Comparison of ENCODE assay signal across 9 mouse cellular contexts in genomic region chr11:106134580-106135528, GRCm38 (mm10). TPM values are rescaled to one million over a fixed set of nuclear protein-coding genes. Genes with fewer than 3 reads are reported as not detected.
DNase-seq lines count a peak whose midpoint lies in the region; ATAC-seq and TF ChIP-seq lines count a peak whose summit lies in the region.
"Had no signal": no experiment of that assay in that cellular context is flagged by ENCODE, and none has a peak within 500 bp of the region (broad histone marks: within the 10 kb centered on the region; RNA-seq: fewer than 3 reads in every experiment).

No protein-coding gene starts in this region.

- peak; percentile 66 for TF ChIP-seq EP300 in liver, postnatal 0 days (IDR thresholded peaks at IDR 0.05; ENCODE audit: low read depth)

- peak; percentile 96 for ATAC-seq in granulocyte monocyte progenitor cell, adult 5-6 weeks (replicated peaks; ENCODE audit: poor library complexity, severe bottlenecking)
- ATAC-seq in intestine, embryonic 15.5 days: peak; percentile 58; the same call in 1 of the 2 replicates
- ATAC-seq in liver, postnatal 0 days: peak; percentile 88
- no peak for ATAC-seq in neural tube, embryonic 14.5 days (ENCODE audit: low read depth)

- 0 out of 2 replicates have a peak, but pooled peaks cover 4% of the 10 kb centered on the region for H3K36me3 ChIP-seq in intestine, embryonic 15.5 days
- peaks cover 14% of the 10 kb centered on the region for H3K36me3 ChIP-seq in liver, postnatal 0 days (replicated peaks; ENCODE audit: insufficient read depth, low read length)
- peaks cover 7% of the 10 kb centered on the region; the same call in 1 of the 2 replicates for H3K36me3 ChIP-seq in neural tube, embryonic 14.5 days (ENCODE audit: control insufficient read depth, insufficient read depth, low read length)

- no peaks in the 10 kb centered on the region for H3K27me3 ChIP-seq in intestine, embryonic 15.5 days (replicated peaks)
- no peaks in the 10 kb centered on the region for H3K27me3 ChIP-seq in liver, postnatal 0 days (ENCODE audit: insufficient read depth, low read length)
- H3K27me3 ChIP-seq in neural tube, embryonic 14.5 days (ENCODE audit: control insufficient read depth, insufficient read depth, low read length): no peaks in the 10 kb centered on the region

- TF ChIP-seq CTCF in liver, postnatal 0 days (IDR thresholded peaks at IDR 0.05; ENCODE audit: low read depth): peak; percentile 37; the same call in 1 of the 2 replicates

- no peaks in the 10 kb centered on the region for H3K9me3 ChIP-seq in intestine, embryonic 15.5 days
- H3K9me3 ChIP-seq in liver, postnatal 0 days (ENCODE audit: low read length): no peaks in the 10 kb centered on the region
- H3K9me3 ChIP-seq in neural tube, embryonic 14.5 days (ENCODE audit: control insufficient read depth, low read length): no peaks in the 10 kb centered on the region

- peak; percentile 94 for DNase-seq in 3T3-L1 (ENCODE audit: low read depth, low spot score)
- DNase-seq in ES-CJ7 (ENCODE audit: low read depth, low spot score): peak; percentile 36
- DNase-seq in cerebellum, adult 9-11 months: peak; percentile 68
- peak; percentile 83 for DNase-seq in liver, postnatal 0 days
- DNase-seq in thymus, postnatal 4 days: no peak

- H3K9ac ChIP-seq in intestine, embryonic 15.5 days: no peak overlapping the region
- H3K9ac ChIP-seq in liver, postnatal 0 days (replicated peaks): peak overlapping the region; percentile 52
- no peak overlapping the region for H3K9ac ChIP-seq in neural tube, embryonic 14.5 days (replicated peaks; ENCODE audit: low read depth, low read length)

- peak overlapping the region; percentile 25; the same call in 1 of the 2 replicates for H3K4me2 ChIP-seq in intestine, embryonic 15.5 days (replicated peaks)
- H3K4me2 ChIP-seq in liver, postnatal 0 days (ENCODE audit: low read depth, low read length): peak overlapping the region; percentile 60
- H3K4me2 ChIP-seq in neural tube, embryonic 14.5 days (ENCODE audit: low read depth, low read length): no peak overlapping the region

- H3K4me1 ChIP-seq in intestine, embryonic 15.5 days (replicated peaks): no peaks in the 10 kb centered on the region
- H3K4me1 ChIP-seq in liver, postnatal 0 days (ENCODE audit: insufficient read depth): peaks cover 17% of the 10 kb centered on the region
- peaks cover 5% of the 10 kb centered on the region; the same call in 1 of the 2 replicates for H3K4me1 ChIP-seq in neural tube, embryonic 14.5 days (ENCODE audit: control insufficient read depth, insufficient read depth, low read length)

- WGBS in intestine, embryonic 15.5 days: 54% methylated on average over 8 of the region's 8 CpGs
- WGBS in liver, postnatal 0 days (ENCODE audit: insufficient replicate concordance): 7% methylated on average over 8 of the region's 8 CpGs
- 35% methylated on average over 8 of the region's 8 CpGs for WGBS in neural tube, embryonic 14.5 days

- no peak overlapping the region for H3K4me3 ChIP-seq in intestine, embryonic 15.5 days (replicated peaks)
- H3K4me3 ChIP-seq in liver, postnatal 0 days (ENCODE audit: low read depth, low read length): no peak overlapping the region
- H3K4me3 ChIP-seq in neural tube, embryonic 14.5 days (ENCODE audit: low read depth, low read length): no peak overlapping the region

- H3K27ac ChIP-seq in intestine, embryonic 15.5 days: peak overlapping the region; percentile 71
- H3K27ac ChIP-seq in liver, postnatal 0 days (ENCODE audit: low read depth): peak overlapping the region; percentile 86
- H3K27ac ChIP-seq in neural tube, embryonic 14.5 days (ENCODE audit: low read depth, low read length): peak overlapping the region; percentile 77

RNA-seq across cellular contexts. Expression of gene Gm10840, which starts 25.8 kb away (rescaled TPM):
- not detected in 2 replicates for total RNA-seq in granulocyte monocyte progenitor cell, adult 5-6 weeks (2014; fragmentation: Nextera tagmentation)
- total RNA-seq in granulocyte monocyte progenitor cell, adult 5-6 weeks (2017): not detected in 2 replicates
- not detected in 2 replicates for polyA plus RNA-seq in intestine, embryonic 15.5 days (2015; fragmentation: Nextera tagmentation; extraction: Ambion mirVana)
- polyA plus RNA-seq in liver, postnatal 0 days (2015; fragmentation: Nextera tagmentation; extraction: Ambion mirVana): not detected in 2 replicates
- polyA plus RNA-seq in neural tube, embryonic 14.5 days (2014; fragmentation: Nextera tagmentation; extraction: Ambion mirVana): 0.88 TPM in 1 of 2 replicates, not detected in the other
- total RNA-seq: layer of hippocampus, postnatal 14 days had no signal

RNA-seq across cellular contexts. Expression of gene Limd2, which starts 25.8 kb away (rescaled TPM):
- 196 and 197 TPM in 2 replicates for total RNA-seq in granulocyte monocyte progenitor cell, adult 5-6 weeks (2014; fragmentation: Nextera tagmentation)
- 38.1 and 43.1 TPM in 2 replicates for total RNA-seq in granulocyte monocyte progenitor cell, adult 5-6 weeks (2017)
- 94.0 and 108 TPM in 2 replicates for polyA plus RNA-seq in intestine, embryonic 15.5 days (2015; fragmentation: Nextera tagmentation; extraction: Ambion mirVana)
- polyA plus RNA-seq in liver, postnatal 0 days (2015; fragmentation: Nextera tagmentation; extraction: Ambion mirVana): 77.5 and 77.7 TPM in 2 replicates
- polyA plus RNA-seq in neural tube, embryonic 14.5 days (2014; fragmentation: Nextera tagmentation; extraction: Ambion mirVana): 120 and 140 TPM in 2 replicates

RNA-seq across cellular contexts. Expression of gene Map3k3, which starts 50.4 kb away (rescaled TPM):
- total RNA-seq in granulocyte monocyte progenitor cell, adult 5-6 weeks (2014; fragmentation: Nextera tagmentation): 30.4 and 32.1 TPM in 2 replicates
- 29.1 and 29.2 TPM in 2 replicates for total RNA-seq in granulocyte monocyte progenitor cell, adult 5-6 weeks (2017)
- 14.2 and 18.0 TPM in 2 replicates for polyA plus RNA-seq in intestine, embryonic 15.5 days (2015; fragmentation: Nextera tagmentation; extraction: Ambion mirVana)
- 4.6 and 4.7 TPM in 2 replicates for polyA plus RNA-seq in liver, postnatal 0 days (2015; fragmentation: Nextera tagmentation; extraction: Ambion mirVana)
- 11.0 and 15.9 TPM in 2 replicates for polyA plus RNA-seq in neural tube, embryonic 14.5 days (2014; fragmentation: Nextera tagmentation; extraction: Ambion mirVana)
